Mouse (Mus musculus) heart, adult 2 months (tissue): ENCODE measurements around the gene Adamts7.

Experiments used
- CTCF ChIP-seq: fragments of 200-600 bp; IDR thresholded peaks from 2 replicates; pipeline ENCODE4 v1.8.1; 2022; ENCODE audit warnings: antibody characterized with exemption, mild to moderate bottlenecking, moderate library complexity
- EP300 ChIP-seq: fragments of 200-500 bp; IDR thresholded peaks from 2 replicates; pipeline ENCODE4 v1.6.1; 2011; ENCODE audit warnings: low read depth, low read length, control low read depth; ENCODE audit not compliant: insufficient read depth
- POLR2A ChIP-seq: fragments of 200-500 bp; IDR thresholded peaks from 2 replicates; pipeline ENCODE4 v1.6.1; 2011; ENCODE audit warnings: mild to moderate bottlenecking, low read depth, low read length, control low read depth; ENCODE audit not compliant: insufficient read depth

- no peak for TF ChIP-seq EP300
- no peak for TF ChIP-seq CTCF
- no peak for TF ChIP-seq POLR2A
These were observed 29.1 kb upstream of the Adamts7 start for GRCm38 (mm10) chr9:90133562-90134355.
